10 mouse cellular contexts compared by ENCODE assay signal in the genomic region with DNA sequence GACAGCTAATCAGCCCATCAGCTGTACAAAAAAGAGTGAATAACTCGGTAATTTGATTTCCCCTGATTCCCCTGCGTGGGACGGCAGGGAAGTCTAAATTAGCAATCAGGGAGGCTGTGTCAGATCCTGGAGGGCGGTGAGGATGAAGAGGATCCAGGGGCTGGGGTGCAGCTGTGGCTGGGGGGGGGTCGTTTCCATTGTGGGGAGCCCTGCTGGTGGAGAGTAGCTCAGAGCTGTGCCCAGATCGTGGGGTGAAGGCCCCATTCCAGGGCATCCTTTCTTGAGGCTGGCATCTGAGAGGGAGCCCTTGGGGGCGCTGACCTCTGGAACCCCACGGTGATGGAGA.
DNase-seq lines count a peak whose midpoint lies in the region; ATAC-seq lines count a peak whose summit lies in the region.
"Had no signal": no experiment of that assay in that cellular context is flagged by ENCODE, and none has a peak within 500 bp of the region (broad histone marks: within the 10 kb centered on the region; RNA-seq: fewer than 3 reads in every experiment).

No protein-coding gene starts in this region.

- no peak overlapping the region for H3K4me3 ChIP-seq in neural tube, embryonic 12.5 days
- H3K4me3 ChIP-seq in forebrain, embryonic 16.5 days (replicated peaks; ENCODE audit: low read length), result no peak overlapping the region; the same call in 1 of the 2 replicates
- H3K4me3 ChIP-seq in midbrain, embryonic 12.5 days, result no peak overlapping the region
- H3K4me3 ChIP-seq in kidney, embryonic 16.5 days (ENCODE audit: low read length), result no peak overlapping the region

- H3K4me2 ChIP-seq in neural tube, embryonic 12.5 days (replicated peaks), result peak overlapping the region; percentile 42; the same call in 1 of the 2 replicates
- H3K4me2 ChIP-seq in forebrain, embryonic 16.5 days (ENCODE audit: low read length), result peak overlapping the region; percentile 57
- peak overlapping the region; percentile 32 for H3K4me2 ChIP-seq in midbrain, embryonic 12.5 days (replicated peaks)
- no peak overlapping the region for H3K4me2 ChIP-seq in kidney, embryonic 16.5 days (replicated peaks; ENCODE audit: low read depth, low read length)

- H3K27me3 ChIP-seq in neural tube, embryonic 12.5 days (replicated peaks), result no peaks in the 10 kb centered on the region
- no peaks in the 10 kb centered on the region for H3K27me3 ChIP-seq in forebrain, embryonic 16.5 days (replicated peaks; ENCODE audit: control insufficient read depth, insufficient read depth, low read length)
- H3K27me3 ChIP-seq in midbrain, embryonic 12.5 days, result peaks cover 42% of the 10 kb centered on the region
- H3K27me3 ChIP-seq in kidney, embryonic 16.5 days (ENCODE audit: insufficient read depth, low read length), result peaks cover 14% of the 10 kb centered on the region

- H3K9ac ChIP-seq in neural tube, embryonic 12.5 days, result no peak overlapping the region
- no peak overlapping the region; the same call in 1 of the 2 replicates for H3K9ac ChIP-seq in forebrain, embryonic 16.5 days (replicated peaks; ENCODE audit: low read depth, low read length)
- H3K9ac ChIP-seq in midbrain, embryonic 12.5 days (replicated peaks), result 0 out of 2 replicates have a peak overlapping the region, but pooled peaks have one; percentile 3
- no peak overlapping the region for H3K9ac ChIP-seq in kidney, embryonic 16.5 days (replicated peaks; ENCODE audit: low read length)
- H3K9ac ChIP-seq: embryonic facial prominence, embryonic 15.5 days; liver, embryonic 14.5 days had no signal

- no peaks in the 10 kb centered on the region for H3K9me3 ChIP-seq in neural tube, embryonic 12.5 days
- H3K9me3 ChIP-seq in forebrain, embryonic 16.5 days (ENCODE audit: control insufficient read depth, low read length), result no peaks in the 10 kb centered on the region
- no peaks in the 10 kb centered on the region for H3K9me3 ChIP-seq in midbrain, embryonic 12.5 days
- H3K9me3 ChIP-seq in kidney, embryonic 16.5 days (ENCODE audit: low read length), result no peaks in the 10 kb centered on the region
- H3K9me3 ChIP-seq: embryonic facial prominence, embryonic 15.5 days had no signal

- 28% methylated on average over 8 of the region's 8 CpGs for WGBS in neural tube, embryonic 12.5 days
- 14% methylated on average over 8 of the region's 8 CpGs for WGBS in forebrain, embryonic 16.5 days
- 27% methylated on average over 8 of the region's 8 CpGs for WGBS in midbrain, embryonic 12.5 days
- WGBS in kidney, embryonic 16.5 days, result 27% methylated on average over 8 of the region's 8 CpGs

- H3K4me1 ChIP-seq in neural tube, embryonic 12.5 days, result peaks cover 22% of the 10 kb centered on the region
- H3K4me1 ChIP-seq in forebrain, embryonic 16.5 days (replicated peaks; ENCODE audit: control insufficient read depth, insufficient read depth, low read length), result peaks cover 23% of the 10 kb centered on the region
- peaks cover 18% of the 10 kb centered on the region for H3K4me1 ChIP-seq in midbrain, embryonic 12.5 days
- no peaks in the 10 kb centered on the region for H3K4me1 ChIP-seq in kidney, embryonic 16.5 days (ENCODE audit: insufficient read depth, low read length)

- no peak for DNase-seq in neural tube, embryonic 10.5 days (ENCODE audit: extremely low spot score, low spot score)
- DNase-seq in retina, embryonic 14.5 days (ENCODE audit: low spot score), result no peak
- no peak for DNase-seq in layer of hippocampus, adult 11-12 months (ENCODE audit: low spot score)
- DNase-seq: lung, postnatal 14 days had no signal

- peak; percentile 51; the same call in 1 of the 2 replicates for ATAC-seq in neural tube, embryonic 12.5 days (ENCODE audit: low FRiP score, low read depth)
- ATAC-seq in forebrain, embryonic 16.5 days, result no peak; the same call in 1 of the 2 replicates
- no peak; the same call in 1 of the 2 replicates for ATAC-seq in midbrain, embryonic 12.5 days (ENCODE audit: low FRiP score, low read depth)
- ATAC-seq in kidney, embryonic 16.5 days (ENCODE audit: low FRiP score, low TSS enrichment), result no peak

- no peak overlapping the region for H3K27ac ChIP-seq in neural tube, embryonic 12.5 days
- H3K27ac ChIP-seq in forebrain, embryonic 16.5 days (ENCODE audit: low read length), result peak overlapping the region; percentile 77
- H3K27ac ChIP-seq in midbrain, embryonic 12.5 days (replicated peaks), result peak overlapping the region; percentile 71
- no peak overlapping the region for H3K27ac ChIP-seq in kidney, embryonic 16.5 days (ENCODE audit: low read length)
- H3K27ac ChIP-seq: embryonic facial prominence, embryonic 15.5 days; liver, embryonic 14.5 days had no signal

- H3K36me3 ChIP-seq in neural tube, embryonic 12.5 days, result no peaks in the 10 kb centered on the region
- H3K36me3 ChIP-seq in forebrain, embryonic 16.5 days (ENCODE audit: control insufficient read depth, insufficient read depth), result no peaks in the 10 kb centered on the region
- no peaks in the 10 kb centered on the region for H3K36me3 ChIP-seq in midbrain, embryonic 12.5 days
- no peaks in the 10 kb centered on the region for H3K36me3 ChIP-seq in kidney, embryonic 16.5 days (ENCODE audit: insufficient read depth, low read length)
- H3K36me3 ChIP-seq: embryonic facial prominence, embryonic 15.5 days had no signal

Comparison
In these comparisons a context has a peak if more than half of its experiments do, and no peak if none do; other contexts are left out.
1. H3K27ac ChIP-seq: peak in forebrain, embryonic 16.5 days (single experiment) and midbrain, embryonic 12.5 days (single experiment); none in neural tube, embryonic 12.5 days (single experiment) and kidney, embryonic 16.5 days (single experiment).